ENCODE assay signal across 22 mouse cellular contexts in genomic region chr12:79853901-79854490, GRCm38 (mm10).
DNase-seq lines count a peak whose midpoint lies in the region; ATAC-seq lines count a peak whose summit lies in the region.
"Had no signal": no experiment of that assay in that cellular context is flagged by ENCODE, and none has a peak within 500 bp of the region (broad histone marks: within the 10 kb centered on the region; RNA-seq: fewer than 3 reads in every experiment).

No protein-coding gene starts in this region.

- no peaks in the 10 kb centered on the region for H3K9me3 ChIP-seq in embryonic facial prominence, embryonic 12.5 days
- H3K9me3 ChIP-seq in embryonic facial prominence, embryonic 10.5 days: no peaks in the 10 kb centered on the region; the same call in 1 of the 2 replicates
- H3K9me3 ChIP-seq in kidney, embryonic 14.5 days (ENCODE audit: control insufficient read depth, low read length): no peaks in the 10 kb centered on the region; the same call in 1 of the 2 replicates
- no peaks in the 10 kb centered on the region for H3K9me3 ChIP-seq in lung, embryonic 16.5 days (ENCODE audit: control insufficient read depth, low read length)
- H3K9me3 ChIP-seq in stomach, embryonic 16.5 days (replicated peaks; ENCODE audit: control insufficient read depth, low read length): 0 out of 2 replicates have a peak, but pooled peaks cover 3% of the 10 kb centered on the region
- H3K9me3 ChIP-seq: forebrain, embryonic 13.5 days; liver, embryonic 13.5 days had no signal

- H3K27me3 ChIP-seq in embryonic facial prominence, embryonic 12.5 days: no peaks in the 10 kb centered on the region
- no peaks in the 10 kb centered on the region for H3K27me3 ChIP-seq in embryonic facial prominence, embryonic 10.5 days (replicated peaks; ENCODE audit: low read depth, poor library complexity, severe bottlenecking)
- H3K27me3 ChIP-seq in kidney, embryonic 14.5 days (ENCODE audit: control insufficient read depth, insufficient read depth, low read length): no peaks in the 10 kb centered on the region
- H3K27me3 ChIP-seq in lung, embryonic 16.5 days (ENCODE audit: control insufficient read depth, insufficient read depth, low read depth, low read length): no peaks in the 10 kb centered on the region
- H3K27me3 ChIP-seq in stomach, embryonic 16.5 days (ENCODE audit: control insufficient read depth, insufficient read depth, low read length): no peaks in the 10 kb centered on the region
- H3K27me3 ChIP-seq: forebrain, embryonic 13.5 days; liver, embryonic 13.5 days; midbrain, embryonic 13.5 days had no signal

- DNase-seq in embryonic facial prominence, embryonic 10.5 days (ENCODE audit: low spot score): no peak
- DNase-seq in kidney, adult 8-10 months: no peak
- no peak for DNase-seq in lung, postnatal 36 days
- DNase-seq: adrenal gland, postnatal 36 days; cerebellum, adult 9-10 months; gastrocnemius, postnatal 36 days; kidney, adult 9 months; liver, embryonic 13.5 days; lung, postnatal 10 days; right cerebral cortex, postnatal 14 days; thymus, adult 18-20 months; thymus, postnatal 36 days had no signal

- H3K4me1 ChIP-seq in embryonic facial prominence, embryonic 12.5 days: peaks cover 48% of the 10 kb centered on the region
- peaks cover 69% of the 10 kb centered on the region for H3K4me1 ChIP-seq in embryonic facial prominence, embryonic 10.5 days
- H3K4me1 ChIP-seq in kidney, embryonic 14.5 days (ENCODE audit: control insufficient read depth, insufficient read depth, low read length): peaks cover 25% of the 10 kb centered on the region
- peaks cover 65% of the 10 kb centered on the region for H3K4me1 ChIP-seq in lung, embryonic 16.5 days (replicated peaks; ENCODE audit: control insufficient read depth, insufficient read depth, low read length)
- peaks cover 31% of the 10 kb centered on the region for H3K4me1 ChIP-seq in stomach, embryonic 16.5 days (ENCODE audit: control insufficient read depth, insufficient read depth, low read length)

- H3K27ac ChIP-seq in embryonic facial prominence, embryonic 12.5 days: 0 out of 2 replicates have a peak overlapping the region, but pooled peaks have one; percentile 12
- no peak overlapping the region for H3K27ac ChIP-seq in embryonic facial prominence, embryonic 10.5 days (replicated peaks)
- peak overlapping the region; percentile 80; the same call in 1 of the 2 replicates for H3K27ac ChIP-seq in kidney, embryonic 14.5 days (ENCODE audit: low read depth, low read length)
- H3K27ac ChIP-seq in lung, embryonic 16.5 days (ENCODE audit: low read length): peak overlapping the region; percentile 84
- H3K27ac ChIP-seq in stomach, embryonic 16.5 days (ENCODE audit: low read length): peak overlapping the region; percentile 42
- H3K27ac ChIP-seq: forebrain, embryonic 13.5 days; hindbrain, postnatal 0 days; left cerebral cortex, adult 2 months; liver, embryonic 13.5 days; midbrain, embryonic 13.5 days had no signal

- H3K36me3 ChIP-seq in embryonic facial prominence, embryonic 12.5 days: no peaks in the 10 kb centered on the region
- H3K36me3 ChIP-seq in embryonic facial prominence, embryonic 10.5 days (replicated peaks): no peaks in the 10 kb centered on the region
- no peaks in the 10 kb centered on the region for H3K36me3 ChIP-seq in kidney, embryonic 14.5 days (ENCODE audit: control insufficient read depth, insufficient read depth, low read length)
- H3K36me3 ChIP-seq in lung, embryonic 16.5 days (ENCODE audit: control insufficient read depth, insufficient read depth, low read length): no peaks in the 10 kb centered on the region
- no peaks in the 10 kb centered on the region for H3K36me3 ChIP-seq in stomach, embryonic 16.5 days (ENCODE audit: control insufficient read depth, insufficient read depth, low read length)
- H3K36me3 ChIP-seq: liver, embryonic 13.5 days; midbrain, embryonic 13.5 days had no signal

- WGBS in embryonic facial prominence, embryonic 12.5 days: 57% methylated on average over 5 of the region's 5 CpGs
- WGBS in embryonic facial prominence, embryonic 10.5 days: 72% methylated on average over 5 of the region's 5 CpGs
- 67% methylated on average over 5 of the region's 5 CpGs for WGBS in kidney, embryonic 14.5 days
- WGBS in lung, embryonic 16.5 days: 46% methylated on average over 5 of the region's 5 CpGs
- WGBS in stomach, embryonic 16.5 days: 69% methylated on average over 5 of the region's 5 CpGs

- H3K4me3 ChIP-seq in embryonic facial prominence, embryonic 12.5 days: no peak overlapping the region
- H3K4me3 ChIP-seq in embryonic facial prominence, embryonic 10.5 days: no peak overlapping the region
- H3K4me3 ChIP-seq in kidney, embryonic 14.5 days (ENCODE audit: low read length): no peak overlapping the region
- no peak overlapping the region for H3K4me3 ChIP-seq in lung, embryonic 16.5 days (ENCODE audit: low read length)
- no peak overlapping the region for H3K4me3 ChIP-seq in stomach, embryonic 16.5 days (replicated peaks; ENCODE audit: low read length)
- H3K4me3 ChIP-seq: forebrain, embryonic 13.5 days; left cerebral cortex, adult 2 months; liver, embryonic 13.5 days; megakaryocyte, embryonic 14.5 days; midbrain, embryonic 13.5 days had no signal

- no peak overlapping the region for H3K9ac ChIP-seq in embryonic facial prominence, embryonic 12.5 days
- no peak overlapping the region for H3K9ac ChIP-seq in kidney, embryonic 14.5 days (ENCODE audit: low read depth, low read length)
- H3K9ac ChIP-seq in lung, embryonic 16.5 days (ENCODE audit: low read length): no peak overlapping the region
- H3K9ac ChIP-seq in stomach, embryonic 16.5 days (ENCODE audit: low read length): no peak overlapping the region
- H3K9ac ChIP-seq: forebrain, embryonic 13.5 days; liver, embryonic 13.5 days; midbrain, embryonic 13.5 days had no signal

- H3K4me2 ChIP-seq in embryonic facial prominence, embryonic 12.5 days (replicated peaks): no peak overlapping the region
- no peak overlapping the region for H3K4me2 ChIP-seq in kidney, embryonic 14.5 days (replicated peaks; ENCODE audit: low read depth, low read length)
- no peak overlapping the region for H3K4me2 ChIP-seq in lung, embryonic 16.5 days (ENCODE audit: low read depth, low read length)
- no peak overlapping the region for H3K4me2 ChIP-seq in stomach, embryonic 16.5 days (ENCODE audit: low read depth, low read length)
- H3K4me2 ChIP-seq: forebrain, embryonic 13.5 days; heart, embryonic 11.5 days; liver, embryonic 13.5 days; midbrain, embryonic 13.5 days had no signal

- no peak for ATAC-seq in embryonic facial prominence, embryonic 12.5 days (ENCODE audit: insufficient number of reproducible peaks, insufficient read depth, low FRiP score, low TSS enrichment)
- ATAC-seq in kidney, embryonic 14.5 days (ENCODE audit: low FRiP score, low TSS enrichment): no peak
- peak; percentile 64 for ATAC-seq in lung, embryonic 16.5 days (ENCODE audit: low read depth)
- no peak for ATAC-seq in stomach, embryonic 16.5 days (ENCODE audit: insufficient read depth, low FRiP score)
- ATAC-seq: forebrain, embryonic 13.5 days; hindbrain, postnatal 0 days; midbrain, embryonic 13.5 days had no signal
